Mouse (Mus musculus) lung, postnatal 0 days (tissue): ENCODE measurements around the gene Dcaf7.

ENCODE experiments used
- CTCF ChIP-seq: IDR thresholded peaks from 2 replicates; pipeline ENCODE4 v1.5.1; 2016; ENCODE audit warnings: antibody characterized with exemption, mild to moderate bottlenecking
- EP300 ChIP-seq: IDR thresholded peaks from 2 replicates; pipeline ENCODE4 v1.6.1; 2016; ENCODE audit warnings: antibody characterized with exemption, mild to moderate bottlenecking, control low read depth

DNA sequence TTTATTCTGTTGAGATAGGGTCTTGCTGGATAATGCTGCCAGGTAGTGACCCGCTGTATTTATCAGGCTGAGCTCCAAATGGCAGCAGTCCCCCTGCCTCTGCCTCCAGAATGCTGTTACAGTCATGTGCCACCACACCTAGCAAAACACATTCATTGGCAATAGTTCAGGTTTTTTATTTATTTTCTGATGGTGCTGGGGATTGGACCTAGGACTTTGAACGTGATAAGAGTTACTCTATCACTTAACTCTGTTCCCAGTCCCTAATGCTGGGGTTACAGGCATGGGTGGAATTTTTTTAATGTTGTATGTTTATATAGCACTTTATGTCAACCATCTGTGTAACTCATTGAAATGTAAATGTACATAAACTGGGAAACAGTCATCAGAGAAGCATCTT lies 17.2 kb downstream of the Dcaf7 start:
- TF ChIP-seq CTCF (no peak), EP300 (no peak)
